Mouse (Mus musculus) ZHBTc4 (cell line): ENCODE measurements around the gene Ntmt1.

Experiments used
- DNase-seq: peaks from one replicate; pipeline ENCODE4 v3.0.0-alpha.2; 2011; ENCODE audit warnings: low read depth, low spot score

The Ntmt1 gene

DNA sequence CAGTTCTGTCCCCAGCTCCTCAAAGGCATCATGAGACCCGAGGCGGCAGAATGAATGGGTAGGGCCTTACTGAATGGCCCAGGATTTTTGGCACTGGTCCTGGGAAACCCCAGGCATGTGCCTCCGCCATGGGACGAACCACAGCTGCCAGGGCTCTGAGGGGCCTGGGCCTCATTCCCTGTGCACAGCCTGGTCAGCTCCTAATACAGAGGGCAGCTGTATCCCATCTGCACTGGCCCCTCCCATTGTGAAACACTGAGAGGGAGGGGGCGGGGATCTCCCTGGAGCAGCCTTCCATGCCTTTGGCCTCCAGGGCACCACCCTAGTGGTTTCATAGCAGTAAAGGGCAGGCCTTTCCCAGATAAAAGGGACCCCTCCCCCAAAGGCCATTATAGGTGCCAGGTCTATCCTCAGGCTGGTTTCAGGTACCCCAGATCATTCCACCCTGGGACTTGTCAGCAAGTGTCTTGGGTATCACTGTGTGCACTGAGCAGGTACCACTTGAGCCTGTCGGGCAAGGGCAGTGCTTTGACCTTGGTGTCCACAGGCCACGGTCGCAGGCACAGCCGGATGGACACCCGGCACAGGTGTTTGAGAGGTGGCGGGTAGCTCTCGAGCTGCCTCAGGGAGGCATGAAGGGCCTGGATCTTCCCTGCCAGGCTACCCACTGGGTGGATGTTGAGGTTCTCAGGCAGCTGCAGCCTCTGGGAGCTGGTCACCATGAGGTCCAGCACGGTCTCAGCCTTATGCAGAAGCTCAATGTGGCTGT lies 15.9 kb downstream of the Ntmt1 start:
- no peak for DNase-seq

DNA sequence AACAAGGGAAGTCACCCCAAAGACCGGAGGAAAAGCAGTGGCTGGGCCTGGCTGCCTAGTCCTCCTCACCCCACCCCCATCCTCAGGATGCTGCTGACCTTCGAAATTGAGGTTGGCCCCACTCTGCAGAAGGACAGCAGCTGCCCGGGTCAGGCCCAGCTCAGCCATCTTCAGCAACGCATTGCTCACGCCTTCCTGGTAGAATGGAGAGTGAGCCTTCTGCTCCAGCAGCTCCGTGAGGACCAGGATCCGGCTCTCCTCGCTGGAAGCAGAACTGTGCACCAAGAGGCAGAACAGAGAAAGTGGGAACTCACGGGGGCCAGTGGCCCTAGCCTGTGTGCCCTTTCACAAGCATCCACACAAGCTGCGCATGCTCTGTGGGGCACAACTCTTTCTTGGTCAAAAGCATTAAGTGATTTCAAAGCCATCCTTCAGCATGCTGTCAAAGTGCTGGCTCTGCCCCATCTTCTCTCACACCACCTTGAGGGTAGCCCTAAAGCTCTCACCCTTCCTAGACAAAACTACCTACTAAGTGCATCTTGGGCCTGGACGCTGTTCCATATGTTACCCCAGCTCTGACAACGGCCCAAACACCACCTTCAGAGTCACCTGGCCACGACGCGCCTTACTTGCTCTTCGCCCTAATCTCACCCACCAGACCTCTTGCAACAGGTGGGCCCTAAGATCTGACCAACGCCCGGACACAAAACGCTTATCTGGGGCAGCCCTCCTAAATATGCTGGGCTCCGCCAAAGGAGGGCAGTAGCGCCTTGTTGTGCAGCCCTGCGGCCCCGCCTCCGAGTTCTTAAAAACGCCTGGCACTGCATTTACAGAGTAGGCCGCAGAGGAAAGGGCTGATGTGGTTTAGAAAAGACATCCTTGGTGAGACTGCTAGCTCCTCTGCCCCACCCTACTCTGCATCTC lies 19.5 kb downstream of the Ntmt1 start:
- DNase-seq: peak; percentile 74

DNA sequence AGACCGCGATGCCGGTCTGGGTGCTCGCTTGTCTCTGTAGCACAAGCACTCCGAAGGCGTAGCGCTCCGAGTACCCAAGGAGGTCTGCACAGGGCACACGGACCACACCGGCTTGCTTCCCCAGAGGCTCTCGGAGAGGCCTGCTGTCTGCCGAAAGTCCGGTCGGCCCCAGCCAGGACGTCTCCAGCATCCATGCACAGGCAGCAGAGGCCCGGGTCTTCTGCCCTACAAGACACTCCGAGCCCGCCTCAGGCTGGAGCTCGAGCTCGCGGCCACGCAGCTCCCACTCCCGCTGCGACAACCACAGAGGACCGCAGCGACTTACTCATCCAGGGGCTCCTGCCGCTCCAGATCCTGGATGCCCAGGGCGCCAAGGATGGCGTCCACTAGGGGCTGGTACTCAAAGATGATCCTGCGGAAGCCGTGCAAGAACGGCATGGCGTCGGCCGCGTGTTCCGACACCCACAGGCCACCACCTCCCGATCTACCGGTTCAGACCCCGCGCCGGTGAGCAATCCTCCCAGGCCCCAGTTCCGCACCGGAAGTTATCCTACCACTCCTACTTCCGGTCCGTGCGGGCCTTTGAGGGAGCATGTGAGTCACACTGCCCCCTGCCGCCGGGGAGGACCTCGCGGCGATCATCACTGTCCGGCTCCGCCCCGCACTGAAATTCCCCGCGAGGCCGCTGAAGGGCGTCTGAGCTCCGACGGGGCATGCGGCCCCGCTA lies 20.3 kb downstream of the Ntmt1 start:
- DNase-seq: peak; percentile 98

DNA sequence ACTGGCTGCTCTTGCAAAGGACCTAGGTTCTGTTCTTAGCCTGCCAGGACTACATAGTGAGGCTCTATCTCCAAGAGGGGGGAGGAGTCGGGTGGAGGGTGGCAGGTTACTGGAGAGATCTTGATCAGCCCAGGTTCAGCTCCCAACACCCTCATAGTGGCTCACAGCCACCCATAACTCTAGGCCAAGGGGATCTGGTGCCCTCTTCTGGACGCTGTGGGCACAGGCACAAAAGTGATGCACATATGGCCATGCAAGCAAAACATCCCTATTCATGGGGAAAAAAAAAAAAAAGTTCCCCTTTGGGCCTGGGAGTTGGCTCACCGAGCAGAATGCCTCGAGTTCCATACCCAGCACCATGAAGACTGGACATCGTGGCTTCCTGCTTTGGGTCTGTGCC lies 21.7 kb downstream of the Ntmt1 start:
- DNase-seq: peak; percentile 92

DNA sequence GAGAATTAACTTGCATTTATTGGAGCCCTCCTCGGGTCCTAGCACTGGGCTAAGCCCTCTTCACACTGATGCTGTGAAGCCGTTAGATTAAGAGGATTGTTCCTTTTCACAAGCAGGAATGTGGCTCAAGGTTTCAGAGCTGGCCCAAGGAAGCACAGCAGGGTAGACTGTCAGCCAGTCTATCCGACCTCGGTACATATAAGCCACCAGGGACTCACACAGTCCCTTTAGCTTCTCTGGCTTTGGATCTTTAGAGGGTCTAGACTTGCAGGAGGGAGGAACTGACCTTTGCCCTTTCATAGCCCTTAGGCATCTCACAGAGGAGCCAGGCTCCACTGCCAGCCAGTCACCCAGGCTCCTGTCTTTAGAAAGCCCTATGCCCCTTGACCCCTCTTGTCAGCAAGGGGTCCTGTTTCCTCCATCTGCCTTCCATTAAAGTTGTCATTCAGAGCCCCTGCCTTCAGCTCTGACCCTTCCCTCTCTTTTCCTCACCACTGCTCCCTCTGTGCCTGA lies 22.7 kb downstream of the Ntmt1 start, which contains the start of gene Asb6:
Gene Asb6 (minus strand): TSS at position 51 of the 513 bp plus-strand sequence.
- DNase-seq: no peak

DNA sequence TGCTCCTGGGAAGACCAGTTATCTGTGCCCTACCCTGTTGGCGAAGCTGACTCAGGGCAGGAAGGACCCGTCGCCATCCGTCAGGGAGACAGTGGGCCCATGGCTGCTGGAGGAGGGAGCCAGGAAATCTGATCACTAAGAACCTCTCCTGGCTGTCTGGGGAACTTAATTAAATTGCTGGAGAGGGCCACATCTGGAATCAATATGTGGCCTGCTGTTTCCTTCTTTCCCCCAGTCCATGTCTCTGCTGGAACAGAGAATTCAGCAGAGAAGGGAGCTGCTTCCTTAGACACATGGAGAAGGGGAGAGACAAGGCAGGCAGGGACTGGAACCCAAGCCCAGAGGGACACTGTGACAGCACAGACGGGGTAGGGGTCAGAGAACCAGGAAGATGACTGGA lies 26.0 kb downstream of the Ntmt1 start:
- DNase-seq: no peak

DNA sequence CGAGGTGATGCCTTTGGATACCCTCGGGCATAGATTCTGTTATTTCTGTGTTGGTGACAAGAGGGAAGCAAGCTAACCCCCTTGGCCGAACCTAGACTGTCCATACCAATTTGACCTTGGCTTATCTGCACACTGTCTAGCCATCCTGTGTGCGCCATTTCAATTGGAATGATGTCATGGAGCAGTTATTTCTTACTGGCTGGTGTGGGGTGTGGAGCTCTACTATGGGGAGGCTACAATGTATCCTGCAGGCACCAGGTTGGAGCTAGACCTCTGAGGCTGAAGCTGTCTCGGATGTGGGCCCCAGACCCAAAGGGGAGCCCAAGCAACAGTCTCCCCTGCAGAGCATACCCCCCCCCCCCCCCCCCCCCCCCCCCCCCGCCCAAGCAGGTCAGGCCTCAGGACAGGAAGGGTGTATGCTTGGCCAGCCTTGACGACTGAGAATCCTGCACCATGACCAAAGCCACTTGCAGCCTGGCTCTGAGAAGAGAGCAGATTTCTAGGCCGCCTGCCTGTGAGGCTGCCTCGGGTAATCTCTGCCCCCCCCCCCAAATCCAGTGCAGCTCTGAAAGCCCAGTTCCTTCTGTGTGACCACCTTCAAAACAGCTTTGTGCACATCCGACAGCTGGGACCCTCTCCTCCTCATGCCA lies 26.9 kb downstream of the Ntmt1 start, which contains the start of gene Prrx2:
Gene Prrx2 (plus strand): TSS at position 600 of the 650 bp plus-strand sequence.
- no peak for DNase-seq

DNA sequence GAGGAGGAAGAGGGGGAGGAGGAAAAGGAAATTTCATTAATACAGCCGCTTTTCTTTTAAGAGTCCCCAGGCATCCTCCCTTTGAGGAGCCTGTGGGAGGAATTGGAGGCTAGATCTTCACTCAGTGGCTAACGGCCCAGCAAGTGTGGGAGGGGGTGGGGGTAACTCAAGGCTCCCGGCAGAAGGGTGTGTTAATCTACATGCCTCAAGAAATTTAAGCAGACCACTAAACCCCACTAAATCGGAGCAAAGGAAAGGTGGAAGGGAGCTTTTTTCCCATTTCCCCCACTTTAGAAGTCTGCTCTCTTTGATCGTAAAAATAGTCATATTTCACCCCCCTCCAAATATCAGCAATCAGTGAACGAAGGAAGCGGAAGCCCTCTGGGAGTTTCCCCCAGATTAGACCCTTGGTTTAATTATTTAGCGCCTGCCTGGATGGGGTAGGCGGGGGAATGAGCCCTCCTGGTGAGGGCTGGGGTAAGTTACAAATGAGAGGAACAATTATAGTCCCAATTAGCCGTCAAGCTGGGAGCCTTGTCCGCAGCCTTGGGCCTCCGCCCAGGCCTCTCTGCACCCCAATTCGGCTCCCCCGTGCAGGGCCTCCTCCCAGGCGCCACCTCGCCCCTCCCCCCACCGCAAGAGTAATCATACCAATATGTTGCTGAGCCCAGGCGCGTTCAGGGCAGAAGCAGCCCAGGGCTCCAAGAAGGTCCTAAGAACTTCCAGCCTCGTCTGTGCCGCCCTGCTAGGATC lies 28.8 kb downstream of the Ntmt1 start:
- no peak for DNase-seq

DNA sequence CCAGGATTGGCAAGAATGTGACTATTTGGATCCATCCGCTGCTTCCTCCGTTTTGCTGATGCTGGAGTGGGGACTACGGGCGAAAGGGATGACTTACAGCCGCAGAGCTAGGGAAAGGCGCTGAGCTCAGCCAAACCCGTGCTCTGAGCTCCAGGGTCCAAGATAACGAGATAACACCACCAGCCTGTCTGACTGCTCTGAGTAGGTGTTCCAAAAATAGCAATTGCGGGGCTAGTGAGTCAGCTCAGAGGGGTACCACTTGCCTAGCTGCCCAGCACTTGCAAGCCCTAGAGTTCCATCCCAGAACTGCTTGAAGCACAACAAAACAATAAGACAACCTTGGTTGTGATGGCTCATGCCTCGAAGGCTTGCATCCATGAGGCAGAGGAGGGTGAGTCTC lies 35.0 kb downstream of the Ntmt1 start:
- no peak for DNase-seq

DNA sequence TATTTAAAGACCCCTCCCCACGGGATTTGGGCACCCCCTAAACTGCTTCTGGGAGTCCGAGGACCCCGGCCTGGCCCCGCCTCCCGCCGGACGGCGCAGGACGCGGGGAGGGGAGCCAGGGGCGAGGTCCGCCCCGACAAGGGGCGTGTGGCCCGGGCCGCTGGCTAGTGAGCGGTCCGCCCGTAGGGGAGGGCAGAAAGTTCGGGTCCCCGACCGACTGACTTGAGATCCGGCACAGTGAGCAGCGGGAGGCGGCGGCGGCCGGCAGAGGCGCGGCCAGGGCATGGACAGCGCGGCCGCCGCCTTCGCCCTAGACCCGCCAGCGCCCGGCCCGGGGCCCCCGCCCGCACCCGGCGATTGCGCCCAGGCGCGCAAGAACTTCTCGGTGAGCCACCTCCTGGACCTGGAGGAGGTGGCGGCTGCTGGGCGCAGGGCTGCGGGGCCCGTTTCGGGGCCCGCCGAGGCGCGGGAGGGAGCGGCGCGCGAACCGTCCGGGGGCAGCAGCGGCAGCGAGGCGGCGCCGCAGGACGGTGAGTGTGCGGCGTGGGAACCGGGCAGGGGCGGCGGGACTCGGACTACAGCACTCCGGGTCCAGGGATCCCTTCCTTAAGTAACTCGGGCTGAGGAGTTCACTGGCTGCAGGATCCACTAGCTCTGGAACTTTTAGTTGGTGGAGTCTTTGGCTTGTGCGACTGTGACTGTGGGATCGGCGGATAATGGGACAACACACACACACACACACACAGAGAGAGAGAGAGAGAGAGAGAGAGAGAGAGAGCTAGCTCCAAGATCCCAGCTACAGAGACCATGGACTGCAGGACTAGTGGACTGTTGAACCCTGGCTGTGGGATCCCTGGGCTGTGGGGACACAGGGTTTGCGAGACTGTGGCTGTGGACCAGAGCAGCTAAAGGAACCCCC lies 37.8 kb downstream of the Ntmt1 start:
- no peak for DNase-seq

DNA sequence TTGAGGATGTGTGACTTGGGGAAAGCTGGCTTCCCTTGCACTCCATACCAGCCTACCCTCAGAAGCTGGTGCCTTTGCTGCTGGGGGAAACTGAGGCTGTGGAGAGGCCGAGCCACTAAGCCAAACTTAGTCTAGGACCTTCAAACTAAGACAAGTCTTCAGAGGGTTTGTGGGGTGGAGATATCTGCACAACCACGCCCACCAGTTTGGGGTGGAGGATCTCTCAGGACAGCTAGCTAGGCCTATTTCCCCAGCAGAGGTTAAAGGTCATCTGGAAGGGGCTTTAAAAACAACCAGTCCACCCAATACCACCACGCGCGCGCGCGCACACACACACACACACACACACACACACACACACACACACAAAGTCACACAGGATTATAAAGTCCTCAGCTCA lies 38.6 kb downstream of the Ntmt1 start:
- peak; percentile 56 for DNase-seq

DNA sequence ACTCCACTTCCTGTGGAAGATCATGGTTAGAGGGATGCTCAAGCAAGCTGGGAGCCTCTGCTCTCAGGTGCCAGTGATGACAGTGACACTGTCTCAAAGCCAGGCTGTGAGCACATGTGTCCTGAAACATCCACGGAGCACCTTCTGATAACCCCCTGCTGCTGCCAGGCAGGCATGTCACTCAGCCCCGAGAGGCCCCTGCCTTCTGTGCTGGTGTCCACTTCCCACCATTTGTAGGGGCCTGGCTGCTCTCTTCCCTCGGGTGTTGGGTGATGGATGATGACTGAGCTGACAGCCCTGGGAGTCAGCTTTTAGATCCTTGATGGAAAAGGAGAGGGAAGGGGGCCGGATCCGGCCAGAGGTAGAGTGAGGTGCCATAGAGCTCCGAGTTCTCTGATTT lies 39.1 kb downstream of the Ntmt1 start:
- DNase-seq: no peak

DNA sequence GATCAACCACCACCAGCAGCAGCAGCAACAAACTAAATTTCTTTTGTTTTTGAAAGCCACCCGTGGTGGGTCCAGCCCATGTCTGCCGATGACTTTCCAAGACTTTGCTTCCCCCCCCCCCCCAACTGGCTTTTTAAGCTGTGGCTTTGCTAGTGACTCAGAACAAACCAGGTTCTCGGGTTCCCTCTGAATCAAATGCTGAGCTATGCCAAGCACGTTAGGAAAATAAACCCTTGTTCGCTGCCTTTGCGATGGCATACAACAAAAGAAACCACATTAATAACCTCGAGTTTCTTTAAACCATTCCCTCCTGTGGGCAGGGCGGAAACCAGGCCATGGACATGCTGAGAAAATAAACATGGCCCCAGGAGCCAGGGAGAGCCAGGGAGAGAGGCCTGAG lies 40.6 kb downstream of the Ntmt1 start:
- no peak for DNase-seq

DNA sequence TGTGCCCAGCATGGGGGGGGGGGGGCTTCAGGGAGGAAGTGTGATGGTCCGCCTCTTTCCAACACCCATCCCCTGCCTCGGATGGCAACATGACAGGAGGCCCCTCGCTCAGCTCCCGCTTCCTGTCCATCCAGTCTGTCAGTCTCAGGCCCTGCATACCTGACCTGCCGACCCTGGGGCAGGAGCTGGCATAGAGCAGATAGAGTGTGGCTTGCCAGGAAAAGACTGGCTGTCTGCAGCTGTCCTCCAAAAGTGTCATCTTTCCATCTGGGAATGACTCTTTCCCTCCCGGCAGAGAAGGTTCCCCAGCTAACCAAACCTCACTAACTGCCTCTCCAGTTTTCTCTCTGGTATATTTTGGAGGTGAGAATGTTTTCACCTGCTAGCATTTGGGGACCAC lies 43.0 kb downstream of the Ntmt1 start:
- DNase-seq: no peak

DNA sequence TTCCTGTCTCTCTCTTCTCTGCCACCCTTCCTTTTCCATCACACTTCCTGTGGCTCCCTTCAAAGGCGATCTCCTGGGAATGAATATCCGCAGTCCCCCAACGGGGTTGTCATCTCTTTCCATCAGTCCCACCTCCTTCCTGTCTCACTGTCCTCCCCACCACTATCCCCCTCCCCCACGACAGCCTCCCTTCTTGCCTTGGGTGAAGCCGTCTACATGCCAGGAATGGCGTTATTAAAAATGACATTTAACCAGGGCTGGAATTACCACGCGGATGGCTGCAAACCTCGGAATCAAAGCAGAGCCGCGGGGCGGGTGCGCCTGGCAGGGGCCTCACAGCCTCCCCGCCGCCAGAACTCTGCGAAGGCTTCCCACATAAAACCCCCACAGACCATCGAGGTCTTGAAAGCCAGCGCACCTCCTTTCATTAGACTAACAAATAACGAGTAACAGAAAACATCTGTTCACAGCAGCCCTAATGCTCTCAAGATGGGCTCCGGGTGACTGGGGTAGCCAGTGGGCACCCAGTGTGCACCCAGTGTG lies 45.2 kb downstream of the Ntmt1 start:
- no peak for DNase-seq

DNA sequence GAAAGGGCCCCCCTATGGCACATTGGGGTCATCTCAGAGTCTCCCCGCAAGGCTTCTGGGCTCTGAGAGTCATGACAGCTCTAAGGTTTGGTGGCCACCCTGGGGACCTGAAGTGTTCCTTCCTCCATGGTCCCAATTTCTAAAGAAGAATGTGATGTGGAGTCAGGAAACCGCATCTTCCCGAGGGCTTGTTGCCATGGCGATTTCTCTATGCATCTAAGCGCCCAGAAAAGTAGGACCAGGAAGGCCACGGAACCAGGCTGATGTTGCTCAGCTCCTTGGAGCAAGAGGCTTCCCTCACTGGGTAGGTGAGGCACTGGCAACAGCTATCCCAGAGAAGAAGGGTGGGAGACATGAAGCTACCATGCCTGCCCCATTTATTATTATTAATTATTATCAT lies 49.5 kb downstream of the Ntmt1 start:
- DNase-seq: no peak

DNA sequence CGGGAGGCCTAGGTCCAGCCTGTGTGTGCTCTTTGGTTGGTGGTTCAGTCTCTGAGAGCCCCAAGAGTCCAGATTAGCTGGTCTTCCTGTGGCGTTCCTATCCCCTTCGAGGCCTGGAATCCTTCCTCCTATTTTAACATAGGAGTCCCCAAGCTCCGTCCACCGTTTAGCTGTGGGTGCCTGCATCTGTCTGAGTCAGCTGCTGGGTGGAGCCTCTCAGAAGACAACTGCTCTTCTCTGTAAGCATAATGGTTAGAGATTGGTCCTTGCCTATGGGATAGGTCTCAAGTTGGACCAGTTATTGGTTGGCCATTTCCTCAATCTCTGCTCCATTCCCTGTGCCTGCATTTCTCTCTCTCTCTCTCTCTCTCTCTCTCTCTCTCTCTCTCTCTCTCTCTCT lies 52.2 kb downstream of the Ntmt1 start:
- DNase-seq: no peak

DNA sequence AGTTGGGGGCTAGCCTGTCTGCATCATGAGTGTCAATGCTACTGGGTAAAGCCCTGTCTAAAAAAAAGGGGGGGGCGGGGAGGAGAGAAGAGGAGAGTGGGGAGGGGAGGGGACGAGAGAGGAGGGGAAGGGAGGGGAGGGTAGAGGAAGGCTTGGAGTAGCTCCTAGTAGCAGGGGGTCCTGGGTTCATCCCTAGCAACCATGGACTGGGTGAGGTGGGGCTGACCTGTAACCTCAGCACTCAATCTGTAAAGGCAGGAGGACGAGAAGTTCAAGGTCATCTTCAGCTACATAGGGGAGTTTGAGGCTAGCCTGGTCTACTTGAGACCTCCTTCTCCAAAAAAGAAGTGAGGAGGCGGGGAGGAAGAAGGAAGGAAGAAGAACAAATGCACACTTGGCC lies 54.5 kb downstream of the Ntmt1 start:
- DNase-seq: no peak

DNA sequence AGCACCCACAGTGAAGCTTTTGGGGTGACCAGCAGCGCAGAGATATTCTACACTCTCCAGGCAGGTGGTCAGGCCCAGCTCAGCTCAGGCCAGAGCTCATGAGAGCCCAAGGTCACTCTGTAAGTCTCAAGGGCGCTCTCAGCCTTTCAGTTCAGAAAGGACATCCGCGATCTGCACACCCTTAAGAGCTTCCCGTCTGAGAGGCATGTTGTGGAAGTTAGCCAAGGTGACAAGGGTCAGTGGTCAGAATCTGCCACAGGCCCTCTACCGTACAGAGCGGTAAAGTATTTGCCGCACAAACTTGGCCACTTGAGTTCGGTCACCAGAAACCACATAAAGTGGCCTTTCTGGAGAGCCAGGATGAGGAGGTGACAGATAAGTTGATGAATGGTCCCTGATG lies 55.9 kb downstream of the Ntmt1 start:
- no peak for DNase-seq
